Mouse (Mus musculus) heart, adult 2 months (tissue): ENCODE results near the gene Tmem130. TPM values are rescaled to one million over a fixed set of nuclear protein-coding genes. Genes with fewer than 3 reads are reported as not detected.

ENCODE experiments used
- DNase-seq, 2 experiments: peaks; one replicate each; pipeline ENCODE4 v3.0.0; 2021
- H3K27ac ChIP-seq: fragments of 200-600 bp; 2 replicates; pipeline ENCODE4 v1.8.1; 2022
- H3K27me3 ChIP-seq: fragments of 200-500 bp; 2 replicates; pipeline ENCODE4 v1.6.1; 2012; ENCODE audit warnings: mild to moderate bottlenecking, low read length, inconsistent platforms, mixed read lengths; ENCODE audit not compliant: control insufficient read depth, insufficient read depth
- H3K36me3 ChIP-seq: fragments of 200-500 bp; 2 replicates; pipeline ENCODE4 v1.6.1; 2012; ENCODE audit warnings: low read length, inconsistent platforms; ENCODE audit not compliant: control insufficient read depth, insufficient read depth
- H3K4me1 ChIP-seq: fragments of 200-500 bp; 2 replicates; pipeline ENCODE4 v1.6.1; 2011; ENCODE audit warnings: low read length; ENCODE audit not compliant: control insufficient read depth, insufficient read depth
- H3K4me3 ChIP-seq: fragments of 200-600 bp; 2 replicates; pipeline ENCODE4 v1.8.1; 2022
- H3K79me2 ChIP-seq: fragments of 200-500 bp; replicated peaks from 2 replicates; pipeline ENCODE4 v1.6.1; 2012; ENCODE audit warnings: mild to moderate bottlenecking, inconsistent platforms, low read length, moderate library complexity, mixed read lengths; ENCODE audit not compliant: control insufficient read depth, insufficient read depth
- H3K9ac ChIP-seq: fragments of 200-500 bp; 2 replicates; pipeline ENCODE4 v1.6.1; 2012; ENCODE audit warnings: low read depth, mild to moderate bottlenecking, control low read depth, inconsistent platforms, low read length, mixed read lengths
- CTCF ChIP-seq: fragments of 200-600 bp; IDR thresholded peaks from 2 replicates; pipeline ENCODE4 v1.8.1; 2022; ENCODE audit warnings: antibody characterized with exemption, mild to moderate bottlenecking, moderate library complexity
- EP300 ChIP-seq: fragments of 200-500 bp; IDR thresholded peaks from 2 replicates; pipeline ENCODE4 v1.6.1; 2011; ENCODE audit warnings: low read depth, low read length, control low read depth; ENCODE audit not compliant: insufficient read depth
- POLR2A ChIP-seq: fragments of 200-500 bp; IDR thresholded peaks from 2 replicates; pipeline ENCODE4 v1.6.1; 2011; ENCODE audit warnings: mild to moderate bottlenecking, low read depth, low read length, control low read depth; ENCODE audit not compliant: insufficient read depth
- WGBS: fragments of 180-500 bp; shearing (Covaris S2); methylation state at CpG from one replicate; pipeline ENCODE4 v1.1.7; 2018; 5-methylcytosine and 5-hydroxymethylcytosine counted together
- intact Hi-C: fragments of 180-260 bp; cut with DNase I; formaldehyde crosslinking; loops from one replicate; pipeline ENCODE4 v1.15.1; 2025
- polyA plus RNA-seq: library from polyadenylated mRNA; depleted of rRNA; stranded (reverse); fragments of >200 nt; gene quantifications from 2 replicates; pipeline ENCODE4 v1.2.3, GENCODE M21; 2012; rRNA removed
- total RNA-seq, 2 experiments: library from RNA; stranded (reverse); gene quantifications; 2 replicates each; pipeline ENCODE4 v1.2.3; 2021

The Tmem130 gene
- total and polyA plus RNA-seq, 3 experiments = 0.21 to 0.35 (median 0.27) TPM

DNA sequence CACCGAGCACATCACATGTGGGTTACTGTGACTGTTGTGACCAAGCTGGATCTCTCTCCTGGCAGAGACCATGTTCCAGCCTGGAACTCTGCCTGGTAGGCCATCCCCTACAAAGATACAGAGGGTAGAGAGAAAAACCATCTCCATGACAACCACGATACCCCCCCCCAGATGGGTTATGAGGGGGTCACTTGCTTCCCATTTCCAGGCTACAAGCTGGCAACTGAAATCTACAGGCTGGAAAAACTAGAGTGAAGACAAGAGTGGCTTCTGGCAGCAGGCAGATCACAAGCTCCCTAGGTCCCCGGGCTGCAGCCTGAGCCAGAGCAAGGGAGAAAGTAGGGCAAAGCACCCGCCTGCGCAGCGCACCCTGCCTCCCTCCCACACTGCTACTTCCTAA, 54.0 kb downstream of the Tmem130 start:
- TF ChIP-seq EP300 (no peak), CTCF (no peak), POLR2A (no peak)
- Histone ChIP-seq H3K4me3 (no peak overlapping the region), H3K27me3 (no peaks in the 10 kb centered on the region), H3K27ac (no peak overlapping the region), H3K9ac (no peak overlapping the region), H3K79me2 (no peaks in the 10 kb centered on the region), H3K4me1 (no peaks in the 10 kb centered on the region), H3K36me3 (no peaks in the 10 kb centered on the region)
- 81% methylated on average over 6 of the region's 6 CpGs for WGBS
- intact Hi-C loops = no loop called here
- peak; percentile 13 to 23 for DNase-seq

DNA sequence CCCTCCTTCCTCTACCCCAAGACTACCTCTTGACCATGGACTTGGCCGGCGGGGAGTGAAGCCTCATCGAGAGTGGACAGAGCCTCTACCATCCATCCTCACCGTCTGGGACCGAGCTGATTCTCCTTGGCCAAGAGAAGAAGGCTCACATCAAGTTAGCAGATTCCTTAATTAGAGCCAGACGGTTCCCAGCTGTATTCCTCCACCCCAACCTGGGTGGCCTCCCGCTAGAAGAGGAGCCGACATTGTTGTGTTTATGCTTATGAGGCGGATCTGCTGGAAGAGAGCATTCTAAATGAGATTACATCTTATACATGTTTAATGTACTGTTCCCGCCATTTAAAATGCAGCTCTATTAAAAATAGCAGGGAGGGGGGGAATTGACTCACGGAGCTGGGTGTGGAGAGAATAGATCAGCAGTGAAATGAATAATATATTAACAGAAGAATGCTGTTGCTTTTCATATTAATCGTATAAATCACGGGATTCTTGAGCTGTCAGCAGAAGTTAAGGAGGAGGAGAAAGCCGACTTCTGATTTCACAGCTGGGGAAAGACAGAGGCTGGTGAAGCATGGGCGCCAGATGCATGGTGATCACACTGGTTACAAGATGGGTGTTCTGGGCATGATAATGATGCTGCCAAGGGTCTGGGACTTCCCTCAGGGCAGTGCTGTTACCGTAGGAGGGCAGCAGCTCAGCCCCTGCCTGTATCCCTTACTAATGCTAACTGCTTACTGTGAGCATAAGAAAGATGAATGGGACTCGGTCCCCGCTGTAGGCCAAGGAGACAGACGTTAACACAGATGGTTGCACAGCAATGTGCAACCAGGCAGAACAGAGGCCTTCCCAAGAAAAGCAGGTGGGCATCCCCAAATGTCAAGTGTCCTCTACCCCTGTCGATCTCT, 57.9 kb downstream of the Tmem130 start:
- TF ChIP-seq EP300 (no peak), POLR2A (no peak), CTCF (no peak)

DNA sequence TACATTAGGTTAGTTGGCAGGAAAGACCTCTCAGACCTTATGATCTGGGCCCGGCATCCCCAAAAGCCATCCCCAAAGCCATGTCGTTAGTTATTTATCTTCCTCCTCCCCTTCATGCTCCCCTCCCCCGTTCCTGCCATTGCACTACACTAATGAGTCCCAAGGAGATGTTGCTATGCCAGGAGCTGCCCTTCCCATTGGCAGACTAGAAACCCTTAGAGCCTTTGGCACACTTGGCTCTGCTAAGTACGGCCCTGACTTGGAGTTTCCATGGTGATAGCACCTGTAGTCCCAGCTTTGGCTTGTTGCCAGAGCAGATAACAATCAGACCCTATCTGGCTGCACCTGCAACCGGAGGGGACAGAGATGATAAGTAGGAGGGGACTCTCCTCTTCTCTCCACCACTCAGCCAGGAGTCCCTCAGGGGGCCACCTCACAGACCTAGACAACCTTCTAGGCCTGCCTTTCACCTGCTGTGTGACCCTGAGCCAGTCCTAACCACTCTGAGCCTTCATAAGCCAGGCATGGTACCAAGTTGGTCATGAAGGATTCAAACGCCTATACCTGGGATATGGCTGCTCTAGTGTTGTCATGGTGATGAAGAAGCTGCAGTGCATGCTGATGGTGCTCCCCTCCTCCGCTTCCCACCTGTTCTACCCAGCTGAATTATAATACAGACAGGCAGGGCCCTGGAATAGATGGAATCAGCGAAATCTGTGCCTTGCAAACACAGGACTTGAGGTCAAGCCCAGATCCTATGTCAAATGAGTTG, 66.1 kb downstream of the Tmem130 start:
- no peak overlapping the region for H3K27ac ChIP-seq
- H3K36me3 ChIP-seq = no peaks in the 10 kb centered on the region
- no peaks in the 10 kb centered on the region for H3K27me3 ChIP-seq
- no peaks in the 10 kb centered on the region for H3K79me2 ChIP-seq
- DNase-seq = no peak
- intact Hi-C loops = no loop called here
- 66% methylated on average over 8 of the region's 8 CpGs for WGBS
- H3K4me3 ChIP-seq = no peak overlapping the region
- H3K9ac ChIP-seq = no peak overlapping the region
- TF ChIP-seq CTCF = no peak
- no peak for TF ChIP-seq POLR2A
- no peak for TF ChIP-seq EP300
- H3K4me1 ChIP-seq = no peaks in the 10 kb centered on the region

More for the DNA sequence above, 57.9 kb downstream of the Tmem130 start:
- no peaks in the 10 kb centered on the region for H3K79me2 ChIP-seq
- no peak overlapping the region for H3K9ac ChIP-seq
- no peaks in the 10 kb centered on the region for H3K4me1 ChIP-seq
- no peaks in the 10 kb centered on the region for H3K27me3 ChIP-seq
- no peaks in the 10 kb centered on the region for H3K36me3 ChIP-seq
- H3K27ac ChIP-seq = no peak overlapping the region
- intact Hi-C loops = no loop called here
- no peak overlapping the region for H3K4me3 ChIP-seq
- no peak for DNase-seq
- 72% methylated on average over 20 of the region's 20 CpGs for WGBS

DNA sequence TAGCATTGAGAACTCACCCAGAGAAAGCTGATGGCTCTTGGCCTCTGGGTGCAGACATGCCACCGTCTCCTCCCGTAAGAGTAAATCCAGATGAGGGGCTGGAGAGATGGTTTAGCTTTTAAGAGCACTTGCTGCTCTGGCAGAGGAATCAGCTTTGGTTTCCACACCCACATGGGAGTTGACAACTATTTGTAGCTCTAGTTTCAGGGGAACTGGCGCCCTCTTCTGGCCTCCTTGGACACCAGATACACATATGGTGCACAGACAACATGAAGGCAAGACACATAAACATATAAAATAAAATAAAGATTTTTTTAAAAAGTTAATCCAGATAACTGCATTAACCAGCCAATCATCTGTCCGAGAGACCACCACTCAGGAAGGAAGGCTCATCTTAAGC, 67.5 kb downstream of the Tmem130 start:
- intact Hi-C loops = no loop called here

DNA sequence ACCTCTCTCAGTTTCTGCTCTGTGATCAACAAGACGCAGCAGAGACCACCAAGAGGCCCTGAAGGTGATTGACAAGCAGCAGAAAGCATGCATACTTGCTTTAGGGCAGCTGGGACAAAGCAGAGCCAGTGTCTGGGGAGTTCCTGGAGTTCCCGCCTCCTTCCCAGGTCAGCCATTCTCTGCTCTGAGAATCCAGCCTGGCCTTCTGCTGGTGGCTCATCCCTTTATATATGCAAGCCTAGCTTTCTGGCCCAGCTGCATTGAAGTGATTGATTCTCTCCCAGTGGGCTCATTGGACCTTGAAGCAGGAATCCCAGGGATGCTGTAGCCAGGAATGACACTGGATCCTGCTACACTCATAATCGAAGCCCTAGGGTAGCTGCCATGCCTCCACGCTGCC, 70.2 kb downstream of the Tmem130 start:
- H3K27me3 ChIP-seq = no peaks in the 10 kb centered on the region
- intact Hi-C loops = no loop called here
- H3K4me1 ChIP-seq = no peaks in the 10 kb centered on the region
- no peak overlapping the region for H3K9ac ChIP-seq
- 72% methylated on average over 4 of the region's 4 CpGs for WGBS
- no peaks in the 10 kb centered on the region for H3K36me3 ChIP-seq
- no peak for DNase-seq
- H3K79me2 ChIP-seq = no peaks in the 10 kb centered on the region
- H3K4me3 ChIP-seq = no peak overlapping the region
- H3K27ac ChIP-seq = no peak overlapping the region
- TF ChIP-seq POLR2A (no peak), CTCF (no peak), EP300 (no peak)

More for the DNA sequence above, 67.5 kb downstream of the Tmem130 start:
- H3K9ac ChIP-seq = no peak overlapping the region
- no peaks in the 10 kb centered on the region for H3K79me2 ChIP-seq
- no peak overlapping the region for H3K27ac ChIP-seq
- no peaks in the 10 kb centered on the region for H3K27me3 ChIP-seq
- H3K4me3 ChIP-seq = no peak overlapping the region
- no peaks in the 10 kb centered on the region for H3K36me3 ChIP-seq
- WGBS = 74% methylated on average over 4 of the region's 4 CpGs
- no peak for DNase-seq
- H3K4me1 ChIP-seq = no peaks in the 10 kb centered on the region
- TF ChIP-seq CTCF = no peak

DNA sequence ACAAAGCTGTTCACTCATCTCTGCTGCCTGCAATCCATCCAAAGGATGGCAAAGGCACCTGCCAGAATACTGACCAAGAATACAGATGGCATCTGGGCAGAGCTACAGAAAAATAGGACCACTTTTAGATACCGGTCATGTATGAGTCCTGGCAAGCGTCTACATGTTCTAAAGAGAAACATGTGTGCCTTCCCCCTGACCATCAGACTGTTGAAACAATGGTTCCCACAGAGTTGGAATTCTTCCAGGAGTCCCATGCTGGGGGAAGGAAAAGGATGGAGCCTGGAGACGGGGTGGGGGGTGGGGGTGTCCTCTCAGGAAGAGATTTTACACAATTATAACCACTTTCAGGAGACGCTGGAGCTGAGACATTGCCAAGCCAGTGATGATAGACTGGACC, 73.2 kb downstream of the Tmem130 start:
- Histone ChIP-seq H3K4me3 (no peak overlapping the region), H3K27ac (no peak overlapping the region), H3K27me3 (no peaks in the 10 kb centered on the region), H3K4me1 (no peaks in the 10 kb centered on the region), H3K36me3 (no peaks in the 10 kb centered on the region), H3K79me2 (no peaks in the 10 kb centered on the region), H3K9ac (no peak overlapping the region)
- TF ChIP-seq POLR2A (no peak), EP300 (no peak), CTCF (no peak)
- 34% methylated on average over 4 of the region's 4 CpGs for WGBS
- no peak for DNase-seq
- intact Hi-C loops = no loop called here

Other genes with a start within 250 kb of the Tmem130 start
- under 1 TPM; 0.11 to 0.21 TPM for gene Nptx2, start 215.9 kb downstream of the Tmem130 start, total RNA-seq
- gene Nptx2, start 215.9 kb downstream of the Tmem130 start, polyA plus RNA-seq = 0.09 and 0.35 TPM in 2 replicates
- 10 to 100 TPM; 35.3 to 38.3 TPM for gene Trrap, start 5.9 kb upstream of the Tmem130 start, total RNA-seq
- gene Trrap, start 5.9 kb upstream of the Tmem130 start, polyA plus RNA-seq = 52.4 and 59.2 TPM in 2 replicates
- 10 to 100 TPM; 26.6 to 27.0 TPM for gene Smurf1, start 204.0 kb upstream of the Tmem130 start, total RNA-seq
- 23.1 and 26.2 TPM in 2 replicates for gene Smurf1, start 204.0 kb upstream of the Tmem130 start, polyA plus RNA-seq